ENCODE assay signal across 14 mouse cellular contexts in the genomic region with DNA sequence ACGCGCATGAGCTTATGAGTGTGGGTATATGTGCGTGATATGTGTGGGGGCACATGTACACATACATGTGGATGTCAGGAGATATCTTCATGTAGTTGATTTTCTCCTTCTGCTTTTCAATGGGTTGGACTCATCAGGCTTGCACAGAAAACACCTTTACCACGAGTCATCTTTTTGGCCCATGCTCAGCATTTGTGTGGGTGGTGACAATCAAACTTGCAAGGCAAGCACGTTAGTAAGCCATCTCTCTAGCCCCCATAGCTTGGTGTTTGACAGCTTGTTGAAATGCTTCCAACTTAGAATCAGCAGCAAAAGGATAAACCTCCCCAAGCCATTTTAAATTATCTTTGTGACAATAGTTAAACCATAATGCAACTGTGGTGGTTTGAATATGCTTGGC.
A peak's percentile ranks its signal among the peaks of the same experiment; 100 is the strongest.
DNase-seq lines count a peak whose midpoint lies in the region.
"Had no signal": no experiment of that assay in that cellular context is flagged by ENCODE, and none has a peak within 500 bp of the region (broad histone marks: within the 10 kb centered on the region; RNA-seq: fewer than 3 reads in every experiment).

No protein-coding gene starts in this region.

- DNase-seq in 3T3-L1 (ENCODE audit: low read depth, low spot score) = peak; percentile 55
- DNase-seq in Muller cell, postnatal 12 days (ENCODE audit: inconsistent ontology term) = peak; percentile 67
- DNase-seq in telencephalon, adult 2 months (ENCODE audit: low read depth, low spot score) = peak; percentile 31
- DNase-seq in ovary, postnatal 36 days (ENCODE audit: low spot score) = no peak
- DNase-seq in urinary bladder, postnatal 4 days (ENCODE audit: low spot score in 2 of 2) = no peak
- DNase-seq: adrenal gland, adult 2 months; adrenal gland, postnatal 10 days; adrenal gland, postnatal 25 days; B cell, adult 2 months; cerebellum, adult 11-12 months; cerebellum, adult 2 months; cerebellum, adult 9-10 months; cerebellum, postnatal 10 days; cerebellum, postnatal 25 days had no signal

Comparison
In these comparisons a context has a peak if more than half of its experiments do, and no peak if none do; other contexts are left out.
1. DNase-seq: peak in 3T3-L1 (single experiment), Muller cell, postnatal 12 days (single experiment) and telencephalon, adult 2 months (single experiment); none in ovary, postnatal 36 days (single experiment) and urinary bladder, postnatal 4 days (0 of 2).